Mouse (Mus musculus) bone marrow, adult 2 months (tissue): ENCODE measurements around the gene Emc7. TPM values are rescaled to one million over a fixed set of nuclear protein-coding genes. Genes with fewer than 3 reads are reported as not detected.
A peak's percentile ranks its signal among the peaks of the same experiment; 100 is the strongest.

Experiments used
- H3K27ac ChIP-seq: fragments of 200-500 bp; 2 replicates; pipeline ENCODE4 v1.5.1; 2012; ENCODE audit warnings: low read depth, mild to moderate bottlenecking, control low read depth, inconsistent platforms, low read length; ENCODE audit not compliant: control insufficient read depth, poor library complexity, insufficient read depth
- H3K4me1 ChIP-seq: fragments of 200-500 bp; 2 replicates; pipeline ENCODE4 v1.6.1; 2011; ENCODE audit warnings: low read length; ENCODE audit not compliant: control insufficient read depth, insufficient read depth
- H3K4me3 ChIP-seq: fragments of 200-500 bp; replicated peaks from 2 replicates; pipeline ENCODE3; 2011; ENCODE audit warnings: mild to moderate bottlenecking, low read depth, low read length, control low read depth; ENCODE audit not compliant: control insufficient read depth
- CTCF ChIP-seq: fragments of 200-500 bp; IDR thresholded peaks from 2 replicates; pipeline ENCODE4 v1.5.1; 2011; ENCODE audit warnings: low read length, control low read depth; ENCODE audit not compliant: control insufficient read depth, insufficient read depth
- POLR2A ChIP-seq: fragments of 200-500 bp; IDR thresholded peaks from 2 replicates; pipeline ENCODE4 v1.6.1; 2011; ENCODE audit warnings: low read depth, mild to moderate bottlenecking, control low read depth, low read length, borderline replicate concordance; ENCODE audit not compliant: control insufficient read depth
- WGBS: fragments of 180-500 bp; shearing (Covaris S2); methylation state at CpG from one replicate; pipeline ENCODE4 v1.1.7; 2018; 5-methylcytosine and 5-hydroxymethylcytosine counted together
- polyA plus RNA-seq: library from polyadenylated mRNA; stranded (reverse); fragments of >200 nt; gene quantifications from 2 replicates; pipeline ENCODE4 v1.2.4, GENCODE M21; 2011; ENCODE audit warnings: low replicate concordance; ENCODE audit not compliant: missing spikeins, insufficient read depth, insufficient read length

The Emc7 gene
- polyA plus RNA-seq, 1 experiment, result 2.9 TPM

GRCm38 (mm10) chr2:112497851-112498250 lies 43.1 kb downstream of the Emc7 start:
- 90% methylated on average over 7 of the region's 7 CpGs for WGBS
- Histone ChIP-seq H3K4me1 (no peaks in the 10 kb centered on the region; the same call in 1 of the 2 replicates), H3K4me3 (no peak overlapping the region), H3K27ac (no peak overlapping the region)
- TF ChIP-seq CTCF, result no peak
- TF ChIP-seq POLR2A, result no peak

DNA sequence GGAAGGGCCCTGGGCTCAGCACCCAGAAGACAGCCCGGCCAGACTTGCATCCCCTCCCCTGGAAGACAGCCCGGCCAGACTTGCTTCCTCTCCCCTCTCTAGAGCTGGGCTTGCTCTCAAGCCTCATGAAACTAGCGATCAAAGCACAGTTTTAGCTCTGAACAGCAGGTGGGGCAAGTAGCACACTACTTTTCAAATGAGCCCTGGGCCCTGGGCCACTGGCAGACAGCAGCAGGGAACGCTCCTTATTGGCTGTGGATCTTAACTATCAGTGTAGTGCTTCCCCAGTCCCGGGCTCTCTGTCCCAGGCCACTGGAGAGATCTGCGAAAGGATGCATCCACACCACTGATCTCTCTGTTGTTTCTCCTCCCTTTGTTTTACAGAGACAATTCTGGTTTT lies 46.4 kb downstream of the Emc7 start:
- WGBS, result 8% methylated on average over 6 of the region's 6 CpGs
- no peak for TF ChIP-seq POLR2A
- peak; percentile 33; the same call in 1 of the 2 replicates for TF ChIP-seq CTCF
- no peak overlapping the region for H3K4me3 ChIP-seq

GRCm38 (mm10) chr2:112503978-112504377 lies 49.2 kb downstream of the Emc7 start:
- Histone ChIP-seq H3K27ac (no peak overlapping the region), H3K4me3 (no peak overlapping the region), H3K4me1 (no peaks in the 10 kb centered on the region)
- no peak for TF ChIP-seq CTCF
- no peak for TF ChIP-seq POLR2A
- WGBS, result 81% methylated on average over 6 of the region's 6 CpGs

More for the DNA sequence above, 46.4 kb downstream of the Emc7 start:
- no peak overlapping the region for H3K27ac ChIP-seq
- no peaks in the 10 kb centered on the region for H3K4me1 ChIP-seq

DNA sequence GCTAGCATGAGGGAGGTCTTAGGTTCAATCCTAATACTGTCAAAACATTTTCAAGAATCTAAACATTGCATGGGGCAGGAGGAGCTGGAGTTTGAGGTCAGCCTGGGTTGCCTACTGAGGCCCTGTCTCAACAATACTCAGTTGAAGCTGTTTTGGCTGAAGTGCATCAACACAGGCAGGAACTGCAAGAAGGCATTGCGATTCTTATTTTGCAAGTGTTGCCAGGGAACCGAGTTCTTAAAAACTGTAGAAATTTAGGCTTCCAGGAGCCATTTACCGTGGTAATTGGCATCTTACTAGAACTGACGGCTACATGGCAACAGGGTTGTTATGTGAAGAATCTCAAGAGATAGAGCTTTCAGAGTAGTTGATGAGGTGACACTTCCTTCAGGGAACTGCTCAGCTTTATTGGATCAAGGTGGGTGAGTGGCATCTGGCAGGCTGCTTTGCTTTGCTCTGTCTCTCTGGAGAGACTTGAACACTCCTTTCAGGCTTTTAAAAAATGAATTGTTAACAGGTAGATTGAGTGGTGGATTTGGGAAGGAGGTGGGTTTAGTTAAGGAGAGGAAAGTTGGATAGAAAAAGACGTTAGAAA lies 52.1 kb downstream of the Emc7 start:
- TF ChIP-seq POLR2A (no peak), CTCF (no peak)
- Histone ChIP-seq H3K4me3 (no peak overlapping the region), H3K4me1 (no peaks in the 10 kb centered on the region), H3K27ac (no peak overlapping the region)
- WGBS, result 77% methylated on average over 5 of the region's 5 CpGs

GRCm38 (mm10) chr2:112507444-112507843 lies 52.6 kb downstream of the Emc7 start:
- TF ChIP-seq CTCF (no peak), POLR2A (no peak)
- Histone ChIP-seq H3K4me1 (no peaks in the 10 kb centered on the region), H3K4me3 (no peak overlapping the region), H3K27ac (no peak overlapping the region)
- WGBS, result 88% methylated on average over 1 of the region's 1 CpGs

- H3K27ac ChIP-seq, result no peak overlapping the region
- WGBS, result 50% methylated on average over 4 of the region's 4 CpGs
- TF ChIP-seq POLR2A, result no peak
- TF ChIP-seq CTCF, result no peak
- H3K4me3 ChIP-seq, result no peak overlapping the region
- no peaks in the 10 kb centered on the region for H3K4me1 ChIP-seq
These were observed 55.3 kb downstream of the Emc7 start for GRCm38 (mm10) chr2:112510140-112510539.

DNA sequence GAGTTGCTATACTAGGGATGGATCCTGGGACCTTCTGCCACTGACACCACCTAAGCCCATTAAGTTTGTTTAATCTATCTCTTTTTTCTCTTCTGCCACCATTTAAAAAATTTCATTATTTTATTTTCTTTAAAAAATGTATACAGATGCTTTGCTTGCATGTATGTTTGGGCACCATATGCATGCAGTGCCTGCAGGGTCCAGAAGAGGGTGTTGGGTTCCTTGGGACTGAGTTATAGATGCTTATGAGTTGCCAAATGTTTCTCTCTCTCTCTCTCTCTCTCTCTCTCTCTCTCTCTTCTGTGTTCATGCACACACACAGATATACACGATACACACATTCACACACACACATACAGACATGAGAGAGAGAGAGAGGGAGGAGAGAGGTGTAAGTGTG lies 58.2 kb downstream of the Emc7 start:
- Histone ChIP-seq H3K4me1 (no peaks in the 10 kb centered on the region), H3K4me3 (no peak overlapping the region), H3K27ac (no peak overlapping the region)
- TF ChIP-seq POLR2A, result no peak
- no peak for TF ChIP-seq CTCF
- 80% methylated on average over 1 of the region's 1 CpGs for WGBS

DNA sequence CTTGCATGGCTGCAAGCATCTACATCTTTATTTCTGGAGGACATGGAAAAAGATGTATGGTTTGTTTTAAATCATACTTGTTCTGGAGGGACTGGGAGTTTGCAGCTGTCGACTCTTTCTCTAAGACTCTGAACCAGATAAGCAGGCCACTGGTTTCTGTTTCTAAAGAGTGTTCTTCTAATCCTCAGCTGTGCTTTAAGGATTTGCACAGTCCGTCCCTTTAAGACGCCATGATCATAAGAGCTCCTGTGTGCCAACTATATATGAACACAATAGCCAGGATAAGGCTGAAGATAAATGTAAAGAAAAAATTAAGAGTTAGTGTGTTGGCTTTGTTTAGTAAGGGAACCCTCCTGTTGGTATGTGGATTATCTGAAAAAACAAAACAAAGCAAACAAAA lies 61.9 kb downstream of the Emc7 start:
- Histone ChIP-seq H3K27ac (no peak overlapping the region), H3K4me1 (no peaks in the 10 kb centered on the region), H3K4me3 (no peak overlapping the region)
- TF ChIP-seq POLR2A, result no peak
- TF ChIP-seq CTCF, result no peak
- WGBS, result 79% methylated on average over 3 of the region's 3 CpGs

- TF ChIP-seq CTCF (no peak), POLR2A (no peak)
- H3K4me1 ChIP-seq, result no peaks in the 10 kb centered on the region
- no peak overlapping the region for H3K27ac ChIP-seq
- H3K4me3 ChIP-seq, result no peak overlapping the region
- WGBS, result 73% methylated on average over 3 of the region's 3 CpGs
These were observed 62.4 kb downstream of the Emc7 start for GRCm38 (mm10) chr2:112517218-112517617.
